Comparison of ENCODE assay signal across 8 mouse cellular contexts in genomic region chr10:88379013-88379885, GRCm38 (mm10). TPM values are rescaled to one million over a fixed set of nuclear protein-coding genes. Genes with fewer than 3 reads are reported as not detected.
DNase-seq lines count a peak whose midpoint lies in the region; ATAC-seq lines count a peak whose summit lies in the region.

Gene Dram1 (minus strand): TSS chr10:88379080.
Gene Gnptab (plus strand): TSS chr10:88379132.

- H3K4me3 ChIP-seq in heart, embryonic 14.5 days (ENCODE audit: control insufficient read depth in 1 of 2, insufficient read depth in 1 of 2, low read depth in 1 of 2, low read length in 2 of 2): peak within 1 kb of the TSS; percentile 53 to 76
- peak within 1 kb of the TSS; percentile 73 for H3K4me3 ChIP-seq in liver, embryonic 12.5 days

- H3K4me2 ChIP-seq in heart, embryonic 14.5 days (ENCODE audit: low read length): peak within 1 kb of the TSS; percentile 84
- H3K4me2 ChIP-seq in liver, embryonic 12.5 days: peak within 1 kb of the TSS; percentile 97

- peak within 1 kb of the TSS; percentile 46 to 64; a peak in 2 of 4 replicates for H3K27ac ChIP-seq in heart, embryonic 14.5 days (replicated peaks in 1 of 2; ENCODE audit: control insufficient read depth in 1 of 2, insufficient read depth in 1 of 2, low read depth in 2 of 2, low read length in 2 of 2)
- peak within 1 kb of the TSS; percentile 76 for H3K27ac ChIP-seq in liver, embryonic 12.5 days

- no peaks in the 10 kb centered on the region for H3K27me3 ChIP-seq in heart, embryonic 14.5 days (ENCODE audit: control insufficient read depth, insufficient read depth, low read length)
- 0 out of 2 replicates have a peak, but pooled peaks cover 8% of the 10 kb centered on the region for H3K27me3 ChIP-seq in liver, embryonic 12.5 days (replicated peaks)
- no peaks in the 10 kb centered on the region; the same call in 1 of the 2 replicates for H3K27me3 ChIP-seq in splenic B cell, adult 2 months (ENCODE audit: control insufficient read depth, insufficient read depth, low read length, poor library complexity, severe bottlenecking)

- H3K9me3 ChIP-seq in heart, embryonic 14.5 days (ENCODE audit: control insufficient read depth, low read length): no peaks in the 10 kb centered on the region
- no peaks in the 10 kb centered on the region for H3K9me3 ChIP-seq in liver, embryonic 12.5 days (replicated peaks)

- WGBS in heart, embryonic 14.5 days: under 1% methylated on average over 85 of the region's 87 CpGs
- under 1% methylated on average over 79 of the region's 87 CpGs for WGBS in liver, embryonic 12.5 days (ENCODE audit: insufficient replicate concordance)

- peaks cover 15 to 35% of the 10 kb centered on the region in 2 experiments for H3K4me1 ChIP-seq in heart, embryonic 14.5 days (ENCODE audit: control insufficient read depth in 2 of 2, insufficient read depth in 2 of 2, low read length in 2 of 2)
- H3K4me1 ChIP-seq in liver, embryonic 12.5 days: peaks cover 48% of the 10 kb centered on the region

- peak within 1 kb of the TSS; percentile 82 for H3K9ac ChIP-seq in heart, embryonic 14.5 days (ENCODE audit: low read length)
- peak within 1 kb of the TSS; percentile 76 for H3K9ac ChIP-seq in liver, embryonic 12.5 days

- peak; percentile 84 for ATAC-seq in erythroid progenitor cell, adult 5-6 weeks (replicated peaks; ENCODE audit: low FRiP score, poor library complexity, severe bottlenecking)
- peak; percentile 77 for ATAC-seq in heart, embryonic 14.5 days (ENCODE audit: insufficient number of reproducible peaks, insufficient read depth, low FRiP score, low read depth)
- peak; percentile 87 for ATAC-seq in liver, embryonic 12.5 days

- peak; percentile 92 for DNase-seq in CD4-positive helper T cell, adult 2 months (ENCODE audit: low read depth, low spot score)
- DNase-seq in brain, embryonic 18.5 days (ENCODE audit: low read depth, low spot score): peak; percentile 47
- peak; percentile 92 for DNase-seq in kidney, postnatal 14 days
- DNase-seq in naive thymus-derived CD4-positive, alpha-beta T cell, adult 2 months (ENCODE audit: low read depth): peak; percentile 95
- peak; percentile 92 for DNase-seq in splenic B cell, adult 2 months (ENCODE audit: low read depth, low spot score)

- no peaks in the 10 kb centered on the region for H3K36me3 ChIP-seq in heart, embryonic 14.5 days (ENCODE audit: control insufficient read depth, insufficient read depth, low read length)
- H3K36me3 ChIP-seq in liver, embryonic 12.5 days: no peaks in the 10 kb centered on the region
- H3K36me3 ChIP-seq in splenic B cell, adult 2 months (ENCODE audit: control insufficient read depth, insufficient read depth, low read length, poor library complexity, severe bottlenecking): no peaks in the 10 kb centered on the region

RNA-seq across cellular contexts. Expression of gene Dram1, which starts in this region (rescaled TPM):
- 8.3 and 10.9 TPM in 2 replicates for total RNA-seq in erythroid progenitor cell, adult 5-6 weeks (2015; ENCODE audit: low replicate concordance)
- 4.1 and 5.9 TPM in 2 replicates for total RNA-seq in erythroid progenitor cell, adult 5-6 weeks (2017; ENCODE audit: low replicate concordance)
- 0.74 and 1.6 TPM in 2 replicates for polyA plus RNA-seq in heart, embryonic 14.5 days (2014; fragmentation: Nextera tagmentation; extraction: Ambion mirVana)
- 0.64 and 0.86 TPM in 2 replicates for polyA plus RNA-seq in liver, embryonic 12.5 days (2016; fragmentation: Nextera tagmentation; extraction: Ambion mirVana)

RNA-seq across cellular contexts. Expression of gene Gnptab, which starts in this region (rescaled TPM):
- 10.1 TPM in 2 replicates for total RNA-seq in erythroid progenitor cell, adult 5-6 weeks (2015; ENCODE audit: low replicate concordance)
- total RNA-seq in erythroid progenitor cell, adult 5-6 weeks (2017; ENCODE audit: low replicate concordance): 5.9 and 11.0 TPM in 2 replicates
- 8.7 and 9.4 TPM in 2 replicates for polyA plus RNA-seq in heart, embryonic 14.5 days (2014; fragmentation: Nextera tagmentation; extraction: Ambion mirVana)
- polyA plus RNA-seq in liver, embryonic 12.5 days (2016; fragmentation: Nextera tagmentation; extraction: Ambion mirVana): 7.3 and 8.2 TPM in 2 replicates

Comparison
In these comparisons a context has a peak if more than half of its experiments do, and no peak if none do; other contexts are left out.
1. Peak in every context shown above with its lines: DNase-seq, ATAC-seq, H3K4me3 ChIP-seq and H3K27ac ChIP-seq.